Mouse (Mus musculus) hindbrain, postnatal 0 days (tissue): Measurements from ENCODE around the gene Erfe. TPM values are rescaled to one million over a fixed set of nuclear protein-coding genes. Genes with fewer than 3 reads are reported as not detected.

Source experiments
- ATAC-seq: fragments of 200-750 bp; cut with Nextera tagmentation; 2 replicates; pipeline ENCODE4 v1.8.0; 2017; ENCODE audit warnings: mild to moderate bottlenecking, moderate TSS enrichment, moderate library complexity
- DNase-seq: peaks from one replicate; pipeline ENCODE4 v3.0.0-alpha.2; 2015; ENCODE audit warnings: low spot score
- H3K27ac ChIP-seq: fragments of 300-500 bp; sonication (generic); 2 replicates; pipeline ENCODE4 v1.5.1; 2014; ENCODE audit warnings: mild to moderate bottlenecking
- H3K27me3 ChIP-seq: fragments of 300-500 bp; sonication (generic); 2 replicates; pipeline ENCODE4 v1.6.1; 2014; ENCODE audit warnings: low read length, mixed read lengths; ENCODE audit not compliant: insufficient read depth
- H3K36me3 ChIP-seq: fragments of 300-500 bp; sonication (generic); 2 replicates; pipeline ENCODE4 v1.6.1; 2014; ENCODE audit warnings: low read length, mixed read lengths; ENCODE audit not compliant: insufficient read depth
- H3K4me1 ChIP-seq: fragments of 300-500 bp; sonication (generic); 2 replicates; pipeline ENCODE4 v1.6.1; 2014; ENCODE audit warnings: antibody characterized with exemption, low read length, mixed read lengths; ENCODE audit not compliant: insufficient read depth
- H3K4me2 ChIP-seq: fragments of 300-500 bp; sonication (generic); 2 replicates; pipeline ENCODE4 v1.6.1; 2014; ENCODE audit warnings: low read depth, mild to moderate bottlenecking, low read length, moderate library complexity, mixed read lengths
- H3K4me3 ChIP-seq: fragments of 300-500 bp; sonication (generic); 2 replicates; pipeline ENCODE4 v1.5.1; 2014; ENCODE audit warnings: low read length
- H3K9ac ChIP-seq: fragments of 300-500 bp; sonication (generic); replicated peaks from 2 replicates; pipeline ENCODE4 v1.6.1; 2014; ENCODE audit warnings: mild to moderate bottlenecking, low read length, moderate library complexity, mixed read lengths
- H3K9me3 ChIP-seq: fragments of 300-500 bp; sonication (generic); 2 replicates; pipeline ENCODE4 v1.6.1; 2016; ENCODE audit warnings: low read length, mixed read lengths
- CTCF ChIP-seq: IDR thresholded peaks from 2 replicates; pipeline ENCODE4 v1.5.1; 2016; ENCODE audit warnings: antibody characterized with exemption, control low read depth, low read depth
- WGBS: fragments of 180-500 bp; shearing (Covaris S2); extraction: QIAGEN DNeasy Blood & Tissue Kit; methylation state at CpG from one replicate; pipeline ENCODE4 v1.1.7; 2014; 5-methylcytosine and 5-hydroxymethylcytosine counted together
- polyA plus RNA-seq: library from polyadenylated mRNA; unstranded; fragments of >200 nt; fragmentation: Nextera tagmentation; extraction: Ambion mirVana; gene quantifications from 2 replicates; pipeline ENCODE4 v1.2.1, GENCODE M21; 2015
- total RNA-seq: library from RNA; depleted of rRNA; stranded (reverse); fragments of >200 nt; gene quantifications from 2 replicates; pipeline ENCODE4 v1.2.3, GENCODE M21; 2014; rRNA removed

The Erfe gene
- total and polyA plus RNA-seq, 2 experiments from 2014 or later = 0.15 to 0.42 TPM

- Histone ChIP-seq H3K4me2 (no peak overlapping the region), H3K4me3 (no peak overlapping the region), H3K36me3 (peaks cover 31% of the 10 kb centered on the region; the same call in 1 of the 2 replicates), H3K27ac (no peak overlapping the region), H3K4me1 (0 out of 2 replicates have a peak, but pooled peaks cover 2% of the 10 kb centered on the region), H3K27me3 (no peaks in the 10 kb centered on the region), H3K9me3 (no peaks in the 10 kb centered on the region), H3K9ac (no peak overlapping the region)
- ATAC-seq (no peak), DNase-seq (no peak)
- 61% methylated on average over 10 of the region's 10 CpGs for WGBS
- TF ChIP-seq CTCF = no peak
These were observed 53.8 kb downstream of the Erfe start for GRCm38 (mm10) chr1:91419862-91420600.

- DNase-seq (no peak), ATAC-seq (no peak)
- Histone ChIP-seq H3K9me3 (no peaks in the 10 kb centered on the region), H3K4me2 (no peak overlapping the region), H3K27me3 (no peaks in the 10 kb centered on the region), H3K36me3 (peaks cover 31% of the 10 kb centered on the region; the same call in 1 of the 2 replicates), H3K4me1 (no peaks in the 10 kb centered on the region), H3K27ac (no peak overlapping the region), H3K4me3 (no peak overlapping the region), H3K9ac (no peak overlapping the region)
- 90% methylated on average over 8 of the region's 8 CpGs for WGBS
- no peak for TF ChIP-seq CTCF
These were observed 54.4 kb downstream of the Erfe start for GRCm38 (mm10) chr1:91420601-91421065.

Other genes starting within 250 kb of the Erfe start
- gene Rbm44, start 221.3 kb upstream of the Erfe start, total RNA-seq = not detected in 2 replicates
- gene Rbm44, start 221.3 kb upstream of the Erfe start, polyA plus RNA-seq = 0.11 and 0.25 TPM in 2 replicates
- 44.1 and 48.4 TPM in 2 replicates for gene Ramp1, start 186.6 kb upstream of the Erfe start, total RNA-seq
- gene Ramp1, start 186.6 kb upstream of the Erfe start, polyA plus RNA-seq = 44.7 and 46.8 TPM in 2 replicates
- gene Ube2f, start 116.1 kb upstream of the Erfe start, total RNA-seq = 34.1 and 37.1 TPM in 2 replicates
- 46.7 and 55.5 TPM in 2 replicates for gene Ube2f, start 116.1 kb upstream of the Erfe start, polyA plus RNA-seq
- 15.2 TPM in 2 replicates for gene Scly, start 68.1 kb upstream of the Erfe start, total RNA-seq
- gene Scly, start 68.1 kb upstream of the Erfe start, polyA plus RNA-seq = 9.7 and 9.9 TPM in 2 replicates
- 0.07 and 0.26 TPM in 2 replicates for gene Espnl, start 44.4 kb upstream of the Erfe start, total RNA-seq
- 0.10 and 0.25 TPM in 2 replicates for gene Espnl, start 44.4 kb upstream of the Erfe start, polyA plus RNA-seq
- 0.31 and 0.79 TPM in 2 replicates for gene Klhl30, start 15.4 kb upstream of the Erfe start, total RNA-seq
- 0.25 and 0.29 TPM in 2 replicates for gene Klhl30, start 15.4 kb upstream of the Erfe start, polyA plus RNA-seq
- 66.7 and 66.9 TPM in 2 replicates for gene Ilkap, start 32.4 kb downstream of the Erfe start, total RNA-seq
- 119 and 120 TPM in 2 replicates for gene Ilkap, start 32.4 kb downstream of the Erfe start, polyA plus RNA-seq
- 154 and 160 TPM in 2 replicates for gene Hes6, start 47.6 kb downstream of the Erfe start, total RNA-seq
- 129 and 131 TPM in 2 replicates for gene Hes6, start 47.6 kb downstream of the Erfe start, polyA plus RNA-seq
- 10.0 and 12.0 TPM in 2 replicates for gene Per2, start 92.9 kb downstream of the Erfe start, total RNA-seq
- gene Per2, start 92.9 kb downstream of the Erfe start, polyA plus RNA-seq = 4.2 and 5.1 TPM in 2 replicates
- 10.3 and 11.7 TPM in 2 replicates for gene Traf3ip1, start 128.2 kb downstream of the Erfe start, total RNA-seq
- gene Traf3ip1, start 128.2 kb downstream of the Erfe start, polyA plus RNA-seq = 7.4 and 8.1 TPM in 2 replicates
- 35.2 and 41.9 TPM in 2 replicates for gene Asb1, start 174.1 kb downstream of the Erfe start, total RNA-seq
- gene Asb1, start 174.1 kb downstream of the Erfe start, polyA plus RNA-seq = 9.5 and 10.2 TPM in 2 replicates